Mouse (Mus musculus): ENCODE data around the gene H2-Ke6. TPM values are rescaled to one million over a fixed set of nuclear protein-coding genes. Genes with fewer than 3 reads are reported as not detected.
"Not testable (repeated sequence)": the region's sequence is repeated elsewhere in the genome, so short reads cannot be mapped to it uniquely, and the experiment has no call there.

H2-Ke6 gene
- polyA plus RNA-seq, 1 experiment from 2014 or later: 65.6 TPM

DNA sequence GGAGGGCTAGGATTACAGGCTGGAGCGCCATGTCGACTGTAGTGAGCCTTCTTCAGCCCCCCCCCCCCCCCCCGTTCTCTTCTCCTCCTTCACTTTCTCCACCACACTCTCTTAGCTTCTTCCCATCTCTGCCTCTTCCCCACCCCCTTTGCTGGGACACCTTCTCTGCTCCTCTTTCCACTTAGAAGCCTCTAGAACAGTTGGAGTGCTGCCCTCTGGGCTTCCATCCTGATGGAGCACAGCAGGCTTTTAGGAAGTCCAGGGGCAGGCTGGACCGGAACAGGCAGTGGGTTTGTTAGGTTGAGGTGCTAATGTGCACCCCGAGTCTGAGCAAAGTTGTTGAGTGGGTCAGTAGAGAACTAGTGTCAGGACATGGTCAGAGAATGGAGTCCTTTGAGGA, 17.7 kb downstream of the H2-Ke6 start:
- no peaks in the 10 kb centered on the region for H3K36me3 ChIP-seq (replicated peaks)
- H3K9ac ChIP-seq: no peak overlapping the region
- no peak overlapping the region for H3K27ac ChIP-seq
- H3K4me2 ChIP-seq: no peak overlapping the region
- no peaks in the 10 kb centered on the region for H3K9me3 ChIP-seq
- WGBS: 71% methylated on average over 5 of the region's 5 CpGs
- H3K4me3 ChIP-seq: no peak overlapping the region
- ATAC-seq (replicated peaks): no peak
- H3K27me3 ChIP-seq (replicated peaks): no peaks in the 10 kb centered on the region
- H3K4me1 ChIP-seq: no peaks in the 10 kb centered on the region

DNA sequence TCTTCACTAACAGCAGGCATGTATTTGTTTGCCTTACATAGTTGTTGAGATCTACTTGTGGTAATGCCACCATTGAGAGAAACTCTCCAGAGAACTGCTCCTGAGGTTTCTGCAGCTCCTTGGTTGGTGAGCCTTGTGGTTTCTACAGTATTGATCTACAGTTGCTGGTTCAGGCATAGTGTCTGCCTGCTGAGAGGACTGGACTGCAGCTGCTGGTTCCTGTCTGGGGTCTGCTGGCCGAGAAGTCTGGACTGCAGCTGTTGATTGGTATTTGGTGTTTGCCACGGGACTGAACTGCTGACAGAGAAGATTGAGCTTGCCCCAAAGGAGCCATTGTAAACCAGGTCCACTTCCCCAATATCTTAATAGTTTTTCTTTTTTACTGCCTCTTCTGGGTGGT, 21.3 kb downstream of the H2-Ke6 start:
- Histone ChIP-seq H3K27me3 (replicated peaks) (peaks cover 3% of the 10 kb centered on the region; the same call in 1 of the 2 replicates), H3K4me3 (no peak overlapping the region), H3K4me1 (no peaks in the 10 kb centered on the region), H3K4me2 (no peak overlapping the region), H3K36me3 (replicated peaks) (no peaks in the 10 kb centered on the region), H3K9me3 (no peaks in the 10 kb centered on the region), H3K9ac (no peak overlapping the region), H3K27ac (no peak overlapping the region)
- 62% methylated on average over 2 of the region's 2 CpGs for WGBS
- no peak for ATAC-seq (replicated peaks)

DNA sequence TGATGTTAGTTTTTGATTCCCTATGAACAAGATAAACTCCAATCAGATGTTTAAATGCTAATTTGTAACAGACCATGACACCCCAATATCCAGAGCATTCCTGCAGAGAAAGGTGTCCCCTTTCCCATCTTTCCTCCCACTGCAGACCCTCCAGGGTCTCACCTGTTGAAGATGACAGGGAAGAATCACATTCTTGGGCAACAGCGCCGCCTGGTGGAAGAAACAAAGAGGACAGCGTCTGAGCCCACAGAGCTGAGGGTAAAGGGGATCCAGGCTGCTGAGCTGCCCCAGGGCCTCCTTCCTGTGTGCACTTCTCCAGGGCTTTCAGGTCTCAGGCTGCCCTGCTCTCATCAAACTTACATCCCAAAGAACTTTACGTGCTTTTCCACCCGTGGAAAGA, 24.4 kb downstream of the H2-Ke6 start:
- Histone ChIP-seq H3K36me3 (replicated peaks) (no peaks in the 10 kb centered on the region), H3K27me3 (replicated peaks) (peaks cover 27% of the 10 kb centered on the region), H3K9ac (no peak overlapping the region), H3K27ac (no peak overlapping the region), H3K4me1 (peaks cover 13% of the 10 kb centered on the region), H3K9me3 (no peaks in the 10 kb centered on the region), H3K4me2 (no peak overlapping the region), H3K4me3 (no peak overlapping the region)
- ATAC-seq (replicated peaks): no peak
- WGBS: 11% methylated on average over 5 of the region's 5 CpGs

DNA sequence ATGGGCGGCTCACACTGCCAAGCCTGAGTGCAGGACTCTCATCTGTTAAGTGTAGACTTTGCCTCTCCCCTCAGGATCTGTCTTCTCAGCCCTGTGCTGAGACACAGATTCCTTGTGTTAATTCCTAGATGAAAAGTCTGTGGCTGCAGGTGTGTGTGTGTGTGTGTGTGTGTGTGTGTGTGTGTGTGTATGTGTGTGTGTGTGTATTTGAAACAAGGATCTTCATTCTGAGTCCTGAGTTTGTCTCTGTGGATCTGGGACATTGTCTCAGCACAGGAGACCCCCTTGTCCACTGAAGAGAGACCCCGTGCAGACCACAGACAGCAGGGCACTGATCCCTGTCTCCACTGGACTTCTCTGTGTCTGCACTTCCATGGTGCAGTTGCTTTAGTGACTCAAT, 27.1 kb downstream of the H2-Ke6 start:
- not testable (repeated sequence) for H3K36me3 ChIP-seq (replicated peaks); H3K9ac ChIP-seq; H3K27ac ChIP-seq; H3K4me3 ChIP-seq; ATAC-seq (replicated peaks); H3K9me3 ChIP-seq
- Histone ChIP-seq H3K4me1 (peaks cover 13% of the 10 kb centered on the region), H3K4me2 (peak overlapping the region; percentile 98; the same call in 1 of the 2 replicates), H3K27me3 (replicated peaks) (peaks cover 33% of the 10 kb centered on the region)
- 59% methylated on average over 2 of the region's 2 CpGs for WGBS

DNA sequence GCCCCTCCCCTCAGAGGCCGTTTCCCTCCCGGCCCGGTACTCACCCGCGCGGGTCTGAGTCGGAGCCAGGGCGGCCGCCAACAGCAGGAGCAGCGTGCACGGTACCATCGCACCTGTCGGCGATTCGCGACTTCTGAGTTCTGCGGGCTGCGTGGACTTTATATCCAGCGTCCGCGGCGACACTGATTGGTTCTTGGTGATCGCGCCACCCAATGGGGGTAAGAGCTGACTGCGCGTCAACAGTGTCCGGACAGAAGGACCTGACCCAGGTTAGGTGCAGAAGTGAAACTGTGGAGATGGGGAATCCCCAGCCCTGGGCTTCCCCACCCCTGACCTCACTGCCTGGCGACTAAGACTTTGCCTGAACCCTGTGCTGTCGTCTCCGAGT, 27.7 kb downstream of the H2-Ke6 start, which contains the start of gene H2-K1:
Gene H2-K1 (minus strand): TSS at position 198 of the 388 bp plus-strand sequence.
- H3K4me1 ChIP-seq: peaks cover 13% of the 10 kb centered on the region
- peak within 1 kb of the TSS; percentile 50 for H3K4me3 ChIP-seq
- H3K9me3 ChIP-seq: no peaks in the 10 kb centered on the region
- no peak within 1 kb of the TSS for H3K27ac ChIP-seq
- H3K27me3 ChIP-seq (replicated peaks): peaks cover 33% of the 10 kb centered on the region
- peak; percentile 70; the same call in 1 of the 2 replicates for ATAC-seq (replicated peaks)
- no peaks in the 10 kb centered on the region for H3K36me3 ChIP-seq (replicated peaks)
- peak within 1 kb of the TSS; percentile 98 for H3K4me2 ChIP-seq
- WGBS: under 1% methylated on average over 26 of the region's 30 CpGs
- H3K9ac ChIP-seq: peak within 1 kb of the TSS; percentile 56

DNA sequence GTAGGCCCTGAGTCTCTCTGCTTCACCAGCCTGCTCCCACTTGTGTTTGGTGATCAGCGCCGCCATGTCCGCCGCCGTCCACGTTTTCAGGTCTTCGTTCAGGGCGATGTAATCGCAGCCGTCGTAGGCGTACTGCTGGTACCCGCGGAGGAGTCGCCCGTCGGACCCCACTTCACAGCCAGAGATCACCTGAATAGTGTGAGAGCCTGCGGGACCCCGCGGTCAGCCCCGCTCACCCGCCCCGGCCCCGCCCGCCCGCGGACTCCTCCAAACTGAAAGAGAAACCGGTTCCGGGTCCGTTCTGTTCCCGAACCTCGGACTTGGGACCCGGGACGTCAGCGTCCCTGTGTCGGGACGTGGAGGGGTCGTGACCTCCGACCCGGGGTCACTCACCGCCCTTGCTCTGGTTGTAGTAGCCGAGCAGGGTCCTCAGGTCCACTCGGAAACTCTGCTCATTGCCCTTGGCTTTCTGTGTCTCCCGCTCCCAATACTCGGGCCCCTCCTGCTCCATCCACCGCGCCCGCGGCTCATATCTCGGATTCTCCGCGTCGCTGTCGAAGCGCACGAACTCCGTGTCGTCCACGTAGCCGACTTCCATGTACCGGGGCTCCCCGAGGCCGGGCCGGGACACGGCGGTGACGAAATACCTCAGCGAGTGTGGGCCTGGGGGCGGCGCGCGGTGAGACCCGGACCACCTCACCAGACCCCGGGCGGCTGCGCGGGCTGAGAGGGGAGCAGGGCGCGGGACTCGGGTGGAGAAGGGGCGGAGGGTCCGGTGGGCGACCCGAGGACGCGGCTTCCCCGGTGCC, 28.3 kb downstream of the H2-Ke6 start:
- 2% methylated on average over 85 of the region's 87 CpGs for WGBS
- Histone ChIP-seq H3K36me3 (replicated peaks) (no peaks in the 10 kb centered on the region), H3K4me2 (peak overlapping the region; percentile 98), H3K27ac (no peak overlapping the region), H3K4me1 (peaks cover 13% of the 10 kb centered on the region), H3K4me3 (peak overlapping the region; percentile 50), H3K9ac (peak overlapping the region; percentile 56), H3K9me3 (no peaks in the 10 kb centered on the region), H3K27me3 (replicated peaks) (peaks cover 33% of the 10 kb centered on the region)
- ATAC-seq (replicated peaks): peak; percentile 17; the same call in 1 of the 2 replicates

DNA sequence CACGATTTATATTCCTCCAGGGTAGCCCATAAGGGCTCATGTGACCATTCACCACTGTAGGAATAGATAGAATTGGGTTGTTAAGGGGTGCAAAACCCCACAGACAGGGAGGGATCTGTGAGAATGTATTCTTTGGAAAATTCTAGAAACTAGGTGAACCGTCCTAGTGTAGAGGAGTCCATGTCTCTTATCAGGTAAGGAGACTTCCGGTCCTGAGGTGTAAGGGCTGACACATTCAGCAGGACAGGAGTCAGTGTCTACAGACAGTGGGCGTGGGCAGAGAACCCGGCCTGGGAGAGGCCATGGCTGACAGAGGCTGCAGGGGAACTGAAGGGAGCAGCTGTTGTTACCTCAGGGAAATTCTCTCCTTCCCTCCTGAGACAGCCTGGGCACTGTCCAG, 29.2 kb downstream of the H2-Ke6 start:
- H3K9ac ChIP-seq; H3K9me3 ChIP-seq; H3K27ac ChIP-seq; H3K4me2 ChIP-seq; H3K36me3 ChIP-seq (replicated peaks); H3K4me3 ChIP-seq; ATAC-seq (replicated peaks): not testable (repeated sequence)
- Histone ChIP-seq H3K27me3 (replicated peaks) (peaks cover 33% of the 10 kb centered on the region), H3K4me1 (peaks cover 13% of the 10 kb centered on the region)
- WGBS: 63% methylated on average over 5 of the region's 5 CpGs

DNA sequence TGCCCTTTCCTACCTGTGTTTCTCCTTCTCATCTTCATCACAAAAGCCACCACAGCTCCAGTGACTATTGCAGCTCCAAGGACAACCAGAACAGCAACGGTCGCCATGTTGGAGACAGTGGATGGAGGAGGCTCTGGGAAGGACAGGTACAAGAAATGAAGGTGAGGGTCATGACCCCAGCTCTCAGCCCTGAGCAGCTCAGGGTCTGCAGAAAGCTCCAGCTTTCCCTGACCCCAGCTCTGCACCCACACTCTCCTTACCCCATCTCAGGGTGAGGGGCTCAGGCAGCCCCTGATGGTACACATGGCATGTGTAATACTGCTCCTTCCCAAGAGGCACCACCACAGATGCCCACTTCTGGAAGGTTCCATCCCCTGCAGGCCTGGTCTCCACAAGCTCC, 30.8 kb downstream of the H2-Ke6 start:
- H3K4me3 ChIP-seq; H3K9ac ChIP-seq; H3K27ac ChIP-seq; H3K36me3 ChIP-seq (replicated peaks); H3K9me3 ChIP-seq; ATAC-seq (replicated peaks); H3K4me2 ChIP-seq: not testable (repeated sequence)
- peaks cover 13% of the 10 kb centered on the region for H3K4me1 ChIP-seq
- WGBS: 83% methylated on average over 2 of the region's 2 CpGs
- peaks cover 33% of the 10 kb centered on the region for H3K27me3 ChIP-seq (replicated peaks)

DNA sequence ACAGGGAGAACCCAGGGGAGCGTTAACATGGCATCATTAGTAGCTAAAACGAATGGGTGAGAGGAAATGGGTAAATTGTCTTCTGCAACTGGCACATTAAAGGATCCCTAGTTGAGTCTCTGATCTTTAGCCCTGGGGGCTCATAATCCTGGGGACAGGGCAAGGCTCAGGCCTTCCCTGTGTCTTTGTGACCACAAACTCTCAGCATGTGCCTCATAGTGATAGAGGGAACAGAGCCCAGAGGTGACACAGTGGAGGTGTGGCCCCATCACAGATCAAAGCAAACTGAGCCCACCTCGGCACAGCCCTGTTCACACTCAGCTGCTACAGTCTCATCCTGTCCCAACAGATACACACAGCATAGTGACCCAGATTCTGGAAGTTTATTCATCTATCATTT, 32.2 kb downstream of the H2-Ke6 start:
- no peak overlapping the region for H3K9ac ChIP-seq
- H3K27ac ChIP-seq: no peak overlapping the region
- no peak overlapping the region for H3K4me3 ChIP-seq
- ATAC-seq (replicated peaks): no peak
- H3K27me3 ChIP-seq (replicated peaks): peaks cover 25% of the 10 kb centered on the region
- no peak overlapping the region for H3K4me2 ChIP-seq
- peaks cover 13% of the 10 kb centered on the region for H3K4me1 ChIP-seq
- H3K36me3 ChIP-seq (replicated peaks): no peaks in the 10 kb centered on the region
- WGBS: 73% methylated on average over 3 of the region's 3 CpGs
- no peaks in the 10 kb centered on the region for H3K9me3 ChIP-seq

DNA sequence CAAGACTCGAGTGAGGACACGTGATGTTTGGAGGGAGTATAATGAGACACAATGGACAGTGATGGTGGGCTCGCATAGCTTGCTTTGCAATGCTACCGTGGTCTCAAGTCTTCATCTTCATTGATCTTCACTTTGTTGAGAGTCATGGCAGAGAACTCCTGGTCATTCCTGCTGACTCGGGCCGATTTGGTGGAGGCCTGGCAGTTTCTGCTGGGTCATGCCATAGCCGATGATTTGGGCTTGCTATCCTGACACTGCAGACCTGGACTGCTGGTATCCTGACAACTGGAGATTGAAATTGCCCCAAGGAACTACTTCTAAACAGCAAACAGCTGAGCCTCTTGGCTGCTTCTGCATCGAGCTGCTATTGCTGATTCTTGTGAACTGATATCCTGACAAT, 32.9 kb downstream of the H2-Ke6 start:
- WGBS: 92% methylated on average over 8 of the region's 8 CpGs
- H3K9ac ChIP-seq: no peak overlapping the region
- no peak overlapping the region for H3K27ac ChIP-seq
- ATAC-seq (replicated peaks): no peak
- no peak overlapping the region for H3K4me2 ChIP-seq
- H3K4me1 ChIP-seq: peaks cover 7% of the 10 kb centered on the region
- no peaks in the 10 kb centered on the region for H3K9me3 ChIP-seq
- no peaks in the 10 kb centered on the region for H3K36me3 ChIP-seq (replicated peaks)
- no peak overlapping the region for H3K4me3 ChIP-seq
- H3K27me3 ChIP-seq (replicated peaks): peaks cover 18% of the 10 kb centered on the region

DNA sequence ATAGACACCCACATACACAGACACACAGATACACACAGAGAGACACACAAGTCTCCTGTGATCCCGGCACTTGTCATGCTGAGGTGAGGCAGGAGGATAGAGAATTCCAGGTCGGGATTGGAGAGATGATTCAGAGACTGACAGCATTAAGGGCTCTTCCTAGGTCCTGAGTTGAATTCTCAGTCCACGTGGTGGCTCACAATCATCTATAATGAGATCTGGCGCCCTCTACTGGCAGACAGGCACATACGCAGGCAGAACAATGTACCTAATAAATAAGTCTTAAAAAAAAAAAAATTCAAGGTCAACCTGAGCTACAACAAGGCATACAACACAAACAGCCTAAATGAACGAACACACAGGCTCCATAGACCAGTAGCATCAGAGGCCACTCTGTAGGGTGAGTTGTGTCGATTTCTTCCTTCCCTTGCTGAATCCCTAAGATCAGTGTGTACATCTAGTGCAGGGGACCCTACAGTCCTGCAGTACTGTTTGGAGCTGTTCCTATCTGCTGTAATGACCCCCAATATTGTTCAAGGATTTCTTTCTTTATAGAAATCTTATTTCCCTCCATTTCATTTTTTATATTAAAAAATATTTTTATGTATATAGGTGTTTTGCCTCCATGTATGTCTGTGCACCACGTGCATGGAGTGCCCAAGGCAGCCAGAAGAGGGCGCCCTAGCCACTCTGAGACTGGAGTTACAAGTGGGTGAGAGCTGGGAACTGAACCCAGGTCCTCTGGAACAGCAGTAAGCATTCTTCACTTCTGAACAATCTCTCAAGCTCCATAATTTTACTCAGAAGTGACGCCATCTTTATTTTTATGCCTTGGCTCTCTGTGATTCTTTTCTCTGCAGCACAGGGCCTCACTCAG, 35.8 kb downstream of the H2-Ke6 start:
- Histone ChIP-seq H3K4me1 (no peaks in the 10 kb centered on the region), H3K27me3 (replicated peaks) (no peaks in the 10 kb centered on the region), H3K4me2 (no peak overlapping the region), H3K36me3 (replicated peaks) (no peaks in the 10 kb centered on the region), H3K4me3 (no peak overlapping the region), H3K27ac (no peak overlapping the region), H3K9me3 (no peaks in the 10 kb centered on the region), H3K9ac (no peak overlapping the region)
- ATAC-seq (replicated peaks): peak; percentile 45; the same call in 1 of the 2 replicates
- WGBS: 33% methylated on average over 10 of the region's 10 CpGs

DNA sequence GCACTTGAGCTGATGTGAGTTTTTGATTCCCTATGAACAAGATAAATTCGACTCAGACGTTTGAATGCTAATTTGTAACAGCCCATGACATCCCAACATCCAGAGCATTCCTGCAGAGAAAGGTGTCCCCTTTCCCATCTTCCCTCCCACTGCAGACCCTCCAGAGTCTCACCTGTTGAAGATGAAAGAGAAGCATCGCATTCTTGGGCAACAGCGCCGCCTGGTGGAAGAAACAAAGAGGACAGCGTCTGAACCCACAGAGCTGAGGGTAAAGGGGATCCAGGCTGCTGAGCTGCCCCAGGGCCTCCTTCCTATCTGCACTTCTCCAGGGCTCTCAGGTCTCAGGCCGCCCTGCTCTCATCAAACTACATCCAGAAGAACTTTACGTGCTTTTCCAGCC, 45.7 kb downstream of the H2-Ke6 start:
- H3K4me1 ChIP-seq: peaks cover 25% of the 10 kb centered on the region
- peak overlapping the region; percentile 60 for H3K4me2 ChIP-seq
- H3K9me3 ChIP-seq; ATAC-seq (replicated peaks); H3K36me3 ChIP-seq (replicated peaks): not testable (repeated sequence)
- H3K4me3 ChIP-seq: peak overlapping the region; percentile 57
- H3K27me3 ChIP-seq (replicated peaks): peaks cover 33% of the 10 kb centered on the region
- peak overlapping the region; percentile 91 for H3K27ac ChIP-seq
- 0 out of 2 replicates have a peak overlapping the region, but pooled peaks have one; percentile 14 for H3K9ac ChIP-seq
- WGBS: 10% methylated on average over 8 of the region's 8 CpGs
